Mouse (Mus musculus): ENCODE results near the gene Rere. TPM values are rescaled to one million over a fixed set of nuclear protein-coding genes. Genes with fewer than 3 reads are reported as not detected.
"Not testable (repeated sequence)": the region's sequence is repeated elsewhere in the genome, so short reads cannot be mapped to it uniquely, and the experiment has no call there.

Rere gene
- total RNA-seq, 1 experiment from 2014 or later = 45.1 TPM

DNA sequence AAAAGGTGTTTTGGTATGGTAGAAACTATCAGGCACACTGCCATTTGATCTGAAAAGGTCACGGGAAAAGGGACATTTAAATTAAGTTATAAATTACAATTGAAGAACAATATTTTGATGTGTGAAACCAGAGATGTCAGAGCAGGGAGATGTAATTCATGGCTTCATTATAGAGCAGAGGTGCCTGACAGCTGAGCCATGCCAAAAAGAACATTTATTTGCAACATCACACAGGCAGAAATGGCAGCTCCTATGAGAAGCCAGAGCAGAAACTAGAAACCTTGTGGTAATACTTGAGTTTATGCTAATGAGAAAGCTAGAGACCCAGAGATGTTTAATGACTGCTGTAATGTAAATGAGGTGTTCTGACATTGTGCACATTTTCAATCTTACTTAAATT is 244.8 kb downstream of the Rere start:
- ATAC-seq (replicated peaks; ENCODE audit: low read depth, poor library complexity, severe bottlenecking) = no peak

DNA sequence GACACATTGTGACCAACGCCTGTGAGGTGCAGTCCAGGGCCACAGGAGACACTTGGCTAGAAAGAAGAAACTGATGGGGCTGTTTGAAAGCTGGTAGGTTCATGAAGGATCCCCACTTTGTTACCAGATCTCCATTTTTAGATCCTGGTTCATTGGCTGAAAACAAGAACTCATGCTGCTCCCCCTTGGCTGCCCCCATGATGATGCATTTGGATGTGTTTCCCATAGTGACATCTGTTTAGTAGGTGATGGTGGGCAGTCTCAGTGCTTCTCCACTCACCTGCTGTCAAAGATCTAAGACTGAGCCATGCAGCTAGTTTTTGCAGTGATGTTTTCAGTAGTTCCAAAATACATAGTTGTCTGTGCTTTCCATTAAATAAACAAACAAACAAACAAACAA is 247.0 kb downstream of the Rere start:
- no peak for ATAC-seq (replicated peaks; ENCODE audit: low read depth, poor library complexity, severe bottlenecking)

- no peak for ATAC-seq (replicated peaks; ENCODE audit: low read depth, poor library complexity, severe bottlenecking)
These were observed 247.4 kb downstream of the Rere start for GRCm38 (mm10) chr4:150528846-150529245.

GRCm38 (mm10) chr4:150531869-150532268 is 250.4 kb downstream of the Rere start:
- ATAC-seq (replicated peaks; ENCODE audit: low read depth, poor library complexity, severe bottlenecking) = no peak

DNA sequence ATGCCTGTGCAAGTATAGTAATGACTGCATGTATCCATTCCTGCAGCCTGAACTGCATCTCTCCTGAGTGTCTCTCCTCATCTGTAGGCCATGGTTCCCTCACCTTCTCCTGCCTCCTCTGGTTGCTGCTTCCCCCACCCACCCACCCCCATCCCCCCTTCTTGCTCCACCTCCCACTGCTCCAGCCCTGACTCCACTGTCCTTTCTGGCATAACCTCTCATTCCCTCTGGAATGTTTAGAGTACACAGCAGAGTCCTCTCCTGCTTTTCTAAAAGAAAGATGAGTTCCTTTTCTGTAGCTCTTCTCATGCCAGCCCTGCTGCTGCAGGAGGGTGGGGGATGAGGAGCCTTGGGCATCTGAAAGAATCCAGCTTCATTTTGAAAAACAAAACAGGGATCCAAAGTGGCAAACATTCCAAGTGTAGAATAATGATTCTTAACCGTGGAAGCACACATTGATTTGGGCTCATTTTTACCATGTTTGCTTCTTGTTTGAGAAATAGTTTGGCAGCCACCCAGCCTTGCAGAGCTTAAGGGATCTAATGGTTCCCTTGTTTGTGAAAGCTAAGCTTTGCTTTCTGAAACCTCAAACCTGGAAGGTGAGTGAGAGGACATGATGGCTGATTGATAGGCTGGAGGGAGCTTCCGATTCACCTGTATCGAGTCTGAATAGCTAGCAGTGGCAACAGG is 255.5 kb downstream of the Rere start:
- no peak for ATAC-seq (replicated peaks; ENCODE audit: low read depth, poor library complexity, severe bottlenecking)

- peak; percentile 79 for ATAC-seq (replicated peaks; ENCODE audit: low read depth, poor library complexity, severe bottlenecking)
These were observed 258.4 kb downstream of the Rere start for GRCm38 (mm10) chr4:150539846-150540245.

DNA sequence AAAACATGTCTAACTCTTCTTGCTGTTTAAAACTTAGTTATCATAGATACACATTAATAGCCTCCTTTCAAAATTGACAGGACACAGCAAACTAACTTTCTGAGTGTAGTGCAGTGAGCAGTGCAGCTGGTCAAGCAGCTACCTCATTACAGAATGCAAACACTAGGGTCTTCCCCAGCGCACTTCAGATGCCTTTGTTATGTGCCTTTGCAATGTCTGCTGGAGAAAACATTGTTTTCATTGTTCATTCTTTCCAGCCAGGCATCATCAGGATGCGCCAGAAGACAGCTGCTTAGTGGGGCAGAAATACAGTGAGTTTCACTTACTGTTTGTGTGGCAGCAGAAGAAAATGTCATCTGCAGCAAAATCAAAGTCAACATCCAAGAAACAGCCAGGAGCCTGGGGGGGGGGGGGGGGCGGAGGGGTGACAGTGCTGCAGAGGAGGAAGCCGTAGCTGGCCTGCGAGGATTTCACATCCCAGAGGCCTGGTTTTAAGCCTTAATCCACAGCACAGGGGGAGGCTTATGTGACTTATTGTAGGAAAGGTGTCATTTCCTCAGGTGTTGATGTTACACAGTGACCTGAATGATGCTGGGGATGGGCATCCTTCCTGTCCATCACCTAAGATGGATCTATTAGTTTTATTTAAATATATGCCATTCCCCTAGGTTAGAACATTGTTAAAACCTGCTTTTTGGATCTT is 259.1 kb downstream of the Rere start:
- ATAC-seq (replicated peaks; ENCODE audit: low read depth, poor library complexity, severe bottlenecking) = no peak

GRCm38 (mm10) chr4:150544231-150544630 is 262.8 kb downstream of the Rere start:
- ATAC-seq (replicated peaks; ENCODE audit: low read depth, poor library complexity, severe bottlenecking) = no peak

DNA sequence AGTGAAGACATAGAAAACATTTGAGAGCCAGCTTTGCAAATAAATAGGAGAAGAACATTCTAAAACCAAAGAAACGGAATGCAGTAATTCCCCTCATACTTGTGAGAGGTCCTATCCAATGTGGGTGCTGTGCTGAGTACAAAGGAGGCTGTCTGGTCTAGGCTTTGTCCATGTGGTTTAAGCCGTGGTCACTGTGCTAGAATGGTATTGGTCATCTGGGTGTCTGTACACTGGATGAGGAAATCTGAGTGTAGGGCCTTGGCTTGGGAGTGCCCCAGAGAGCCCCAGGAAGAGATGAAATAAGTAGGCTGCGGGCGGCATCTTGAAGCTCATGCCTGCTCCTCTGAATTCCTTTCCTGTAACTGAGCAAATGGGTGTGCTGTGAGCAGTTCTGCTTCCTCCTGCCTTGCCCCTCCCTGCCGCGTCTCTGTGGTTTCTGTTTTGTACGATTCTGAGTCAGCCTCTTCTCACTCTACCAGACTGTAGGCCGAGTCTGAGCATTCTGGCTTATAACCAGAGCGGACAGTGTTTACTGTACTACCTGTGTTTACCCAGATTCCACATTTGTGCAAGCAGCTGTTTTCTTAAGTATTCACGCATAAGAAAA is 263.3 kb downstream of the Rere start:
- ATAC-seq (replicated peaks; ENCODE audit: low read depth, poor library complexity, severe bottlenecking) = peak; percentile 94

DNA sequence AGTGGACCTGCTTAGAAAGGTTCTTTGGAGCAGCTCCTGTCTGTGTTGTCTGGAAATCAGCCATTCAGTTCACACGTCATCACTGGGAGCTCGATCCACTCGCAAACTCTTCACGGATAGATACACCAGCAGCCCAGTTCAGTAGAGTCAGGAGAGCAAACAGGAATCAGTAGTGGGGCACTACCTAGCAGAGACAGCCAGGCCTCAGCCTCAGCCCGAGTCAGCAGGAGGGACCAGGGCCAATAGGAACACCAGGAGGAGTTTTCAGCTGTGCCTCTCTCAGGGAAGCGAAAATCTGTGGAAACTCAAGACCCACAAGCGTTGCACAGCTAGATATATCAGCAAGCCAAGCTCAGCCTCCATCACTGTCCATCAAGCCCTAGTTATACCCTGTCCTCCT is 264.3 kb downstream of the Rere start:
- ATAC-seq (replicated peaks; ENCODE audit: low read depth, poor library complexity, severe bottlenecking) = no peak

GRCm38 (mm10) chr4:150546296-150546695 is 264.9 kb downstream of the Rere start:
- ATAC-seq (replicated peaks; ENCODE audit: low read depth, poor library complexity, severe bottlenecking) = not testable (repeated sequence)

- ATAC-seq (replicated peaks; ENCODE audit: low read depth, poor library complexity, severe bottlenecking) = no peak
These were observed 267.9 kb downstream of the Rere start for GRCm38 (mm10) chr4:150549393-150549792.

- no peak for ATAC-seq (replicated peaks; ENCODE audit: low read depth, poor library complexity, severe bottlenecking)
These were observed 268.7 kb downstream of the Rere start for GRCm38 (mm10) chr4:150549989-150550716.

DNA sequence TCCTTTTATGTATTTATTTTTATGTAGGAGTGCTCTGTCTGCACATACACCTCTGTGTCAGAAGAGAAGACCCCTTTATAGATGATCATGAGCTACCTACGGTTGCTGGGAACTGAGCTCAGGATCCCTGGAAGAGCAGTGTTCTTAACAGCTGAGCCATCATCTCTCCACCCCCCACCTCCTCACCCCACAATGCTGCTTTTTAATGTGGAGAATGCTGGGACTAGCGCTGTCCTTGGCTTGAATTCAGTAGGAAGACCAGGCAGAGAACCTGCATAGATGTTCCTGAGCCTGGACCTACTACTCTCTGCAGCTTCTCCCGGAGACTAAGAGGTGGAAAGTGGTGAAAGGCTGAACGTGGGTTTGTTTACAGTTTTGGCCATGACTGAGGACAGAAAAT is 269.9 kb downstream of the Rere start:
- ATAC-seq (replicated peaks; ENCODE audit: low read depth, poor library complexity, severe bottlenecking) = no peak

DNA sequence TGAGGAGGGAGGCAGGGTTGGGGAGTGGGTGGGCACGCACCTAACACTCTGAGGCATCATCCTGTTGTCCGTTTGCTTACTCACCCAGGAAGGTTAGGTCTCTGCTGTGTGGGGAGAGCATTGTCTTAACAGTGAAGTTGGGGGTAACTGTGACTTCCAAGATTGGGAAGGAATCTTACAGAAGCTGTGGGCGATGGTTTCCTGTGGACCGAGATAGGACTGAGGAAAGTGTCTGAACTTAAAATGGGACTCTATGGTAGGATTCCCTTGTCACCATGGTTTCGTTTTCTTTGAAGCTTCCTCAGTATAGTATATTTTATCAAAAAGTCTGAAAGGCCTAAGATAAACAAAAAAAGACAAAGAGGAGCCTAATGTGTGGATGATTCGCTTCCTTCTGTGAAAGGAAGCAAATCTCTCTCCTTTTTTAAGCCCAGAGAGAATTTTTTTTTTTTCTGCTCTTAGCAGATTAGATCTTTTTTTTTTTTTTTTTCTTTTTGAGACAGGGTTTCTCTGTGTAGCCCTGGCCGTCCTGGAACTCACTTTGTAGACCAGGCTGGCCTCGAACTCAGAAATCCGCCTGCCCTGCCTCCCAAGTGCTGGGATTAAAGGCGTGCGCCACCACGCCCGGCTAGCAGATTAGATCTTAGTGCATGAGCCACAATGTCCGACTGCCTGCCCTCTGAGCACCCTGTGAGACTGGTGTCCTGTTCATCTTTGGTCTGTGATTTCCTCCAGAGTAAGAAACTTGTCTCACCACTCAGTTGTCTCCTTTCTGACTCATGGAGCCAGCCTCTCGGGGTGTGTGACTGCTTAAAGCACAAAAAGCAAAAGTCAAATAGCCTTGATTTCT is 271.5 kb downstream of the Rere start:
- peak; percentile 15; the same call in 1 of the 2 replicates for ATAC-seq (replicated peaks; ENCODE audit: low read depth, poor library complexity, severe bottlenecking)

DNA sequence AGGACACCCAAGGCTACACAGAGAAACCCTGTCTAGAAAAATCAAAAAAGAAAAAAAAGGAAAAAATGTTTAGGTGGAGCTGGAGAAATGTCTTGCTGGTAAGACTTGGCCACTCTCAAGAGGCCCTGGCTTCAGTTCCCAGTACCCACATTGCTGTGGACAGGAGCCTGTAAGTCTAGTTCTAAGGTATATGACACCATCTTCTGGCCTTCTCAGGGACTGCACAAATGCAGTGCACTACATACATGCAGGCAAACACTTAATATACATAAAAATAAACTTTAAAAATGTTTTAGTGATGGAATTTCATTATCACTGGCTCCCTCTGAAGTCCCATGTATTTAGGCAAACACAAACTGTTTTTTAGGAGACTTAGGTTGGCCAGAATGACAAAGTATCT is 274.3 kb downstream of the Rere start:
- ATAC-seq (replicated peaks; ENCODE audit: low read depth, poor library complexity, severe bottlenecking) = no peak

GRCm38 (mm10) chr4:150556382-150557221 is 275.2 kb downstream of the Rere start:
- ATAC-seq (replicated peaks; ENCODE audit: low read depth, poor library complexity, severe bottlenecking) = peak; percentile 71

DNA sequence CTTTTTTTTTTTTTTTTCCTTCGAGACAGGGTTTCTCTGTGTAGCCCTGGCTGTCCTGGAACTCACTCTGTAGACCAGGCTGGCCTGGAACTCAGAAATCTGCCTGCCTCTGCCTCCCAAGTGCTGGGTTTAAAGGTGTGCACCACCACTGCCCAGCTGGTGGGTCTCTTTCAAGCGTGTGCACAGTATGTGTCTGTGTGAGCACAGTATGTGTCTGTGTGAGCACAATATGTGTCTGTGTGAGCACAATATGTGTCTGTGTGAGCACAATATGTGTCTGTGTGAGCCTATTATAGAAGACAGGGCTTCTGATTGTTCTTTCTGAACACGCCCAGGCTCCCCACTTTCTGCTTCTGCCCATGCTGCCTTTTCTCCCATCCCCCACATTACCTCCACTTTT is 275.8 kb downstream of the Rere start:
- not testable (repeated sequence) for ATAC-seq (replicated peaks; ENCODE audit: low read depth, poor library complexity, severe bottlenecking)

GRCm38 (mm10) chr4:150557976-150558375 is 276.5 kb downstream of the Rere start:
- ATAC-seq (replicated peaks; ENCODE audit: low read depth, poor library complexity, severe bottlenecking) = 0 out of 2 replicates have a peak, but pooled peaks have one; percentile 16

Measured in common myeloid progenitor, adult 5-6 weeks (primary cell).